9 mouse cellular contexts compared by ENCODE assay signal in genomic region chr16:10976202-10976631, GRCm38 (mm10).
DNase-seq lines count a peak whose midpoint lies in the region; ATAC-seq and TF ChIP-seq lines count a peak whose summit lies in the region.
"Had no signal": no experiment of that assay in that cellular context is flagged by ENCODE, and none has a peak within 500 bp of the region (broad histone marks: within the 10 kb centered on the region; RNA-seq: fewer than 3 reads in every experiment).

No protein-coding gene starts in this region.

- no peak overlapping the region for H3K4me3 ChIP-seq in spleen, adult 2 months (ENCODE audit: extremely low read depth, insufficient read depth, insufficient read length)
- no peak overlapping the region for H3K4me3 ChIP-seq in heart, embryonic 13.5 days
- no peak overlapping the region for H3K4me3 ChIP-seq in liver, embryonic 14.5 days (ENCODE audit: insufficient read depth in 1 of 2, low read depth in 2 of 2, low read length in 2 of 2)
- H3K4me3 ChIP-seq in stomach, postnatal 0 days (ENCODE audit: low read depth, low read length), result no peak overlapping the region
- H3K4me3 ChIP-seq in midbrain, embryonic 13.5 days (replicated peaks), result no peak overlapping the region
- H3K4me3 ChIP-seq: limb, embryonic 13.5 days had no signal

- WGBS in spleen, adult 2 months, result 34% methylated on average over 11 of the region's 11 CpGs
- 38% methylated on average over 11 of the region's 11 CpGs for WGBS in heart, embryonic 13.5 days
- WGBS in liver, embryonic 14.5 days (ENCODE audit: insufficient replicate concordance), result 36% methylated on average over 11 of the region's 11 CpGs
- WGBS in stomach, postnatal 0 days, result 67% methylated on average over 11 of the region's 11 CpGs
- WGBS in midbrain, embryonic 13.5 days, result 74% methylated on average over 11 of the region's 11 CpGs

- H3K9ac ChIP-seq in heart, embryonic 13.5 days, result peak overlapping the region; percentile 61; the same call in 1 of the 2 replicates
- H3K9ac ChIP-seq in liver, embryonic 14.5 days (replicated peaks), result no peak overlapping the region
- no peak overlapping the region for H3K9ac ChIP-seq in stomach, postnatal 0 days (ENCODE audit: low read length)
- H3K9ac ChIP-seq in midbrain, embryonic 13.5 days (replicated peaks), result no peak overlapping the region
- H3K9ac ChIP-seq: limb, embryonic 13.5 days had no signal

- TF ChIP-seq CTCF in spleen, adult 2 months (IDR thresholded peaks at IDR 0.05; ENCODE audit: extremely low read depth, insufficient read depth, insufficient read length, insufficient replicate concordance), result no peak
- TF ChIP-seq CTCF in liver, embryonic 14.5 days (IDR thresholded peaks at IDR 0.05; ENCODE audit: low read depth), result 0 out of 2 replicates have a peak, but pooled peaks have one; percentile 5
- TF ChIP-seq CTCF in stomach, postnatal 0 days (IDR thresholded peaks at IDR 0.05; ENCODE audit: low read depth), result no peak

- H3K4me2 ChIP-seq in heart, embryonic 13.5 days, result no peak overlapping the region
- no peak overlapping the region for H3K4me2 ChIP-seq in liver, embryonic 14.5 days (ENCODE audit: low read depth)
- H3K4me2 ChIP-seq in stomach, postnatal 0 days (replicated peaks; ENCODE audit: low read depth), result no peak overlapping the region
- H3K4me2 ChIP-seq in midbrain, embryonic 13.5 days (replicated peaks), result no peak overlapping the region
- H3K4me2 ChIP-seq: limb, embryonic 13.5 days had no signal

- H3K36me3 ChIP-seq in spleen, adult 2 months (ENCODE audit: control insufficient read depth, insufficient read depth, low read length), result no peaks in the 10 kb centered on the region
- peaks cover 19% of the 10 kb centered on the region for H3K36me3 ChIP-seq in heart, embryonic 13.5 days
- H3K36me3 ChIP-seq in liver, embryonic 14.5 days (replicated peaks; ENCODE audit: control insufficient read depth, insufficient read depth, low read depth), result no peaks in the 10 kb centered on the region
- no peaks in the 10 kb centered on the region for H3K36me3 ChIP-seq in stomach, postnatal 0 days (ENCODE audit: control insufficient read depth, insufficient read depth, low read length)
- no peaks in the 10 kb centered on the region; the same call in 1 of the 2 replicates for H3K36me3 ChIP-seq in midbrain, embryonic 13.5 days

- H3K27ac ChIP-seq in spleen, adult 2 months (ENCODE audit: insufficient read depth, low read length), result peak overlapping the region; percentile 65
- peak overlapping the region; percentile 55 for H3K27ac ChIP-seq in heart, embryonic 13.5 days (replicated peaks)
- H3K27ac ChIP-seq in liver, embryonic 14.5 days, result no peak overlapping the region
- peak overlapping the region; percentile 30; the same call in 1 of the 2 replicates for H3K27ac ChIP-seq in stomach, postnatal 0 days (replicated peaks)
- H3K27ac ChIP-seq in midbrain, embryonic 13.5 days, result no peak overlapping the region
- H3K27ac ChIP-seq: limb, embryonic 13.5 days had no signal

- no peaks in the 10 kb centered on the region for H3K27me3 ChIP-seq in spleen, adult 2 months (ENCODE audit: control insufficient read depth, insufficient read depth, low read length)
- H3K27me3 ChIP-seq in heart, embryonic 13.5 days (replicated peaks), result no peaks in the 10 kb centered on the region
- H3K27me3 ChIP-seq in liver, embryonic 14.5 days (ENCODE audit: control insufficient read depth, insufficient read depth, low read length), result no peaks in the 10 kb centered on the region
- H3K27me3 ChIP-seq in stomach, postnatal 0 days (ENCODE audit: control insufficient read depth, insufficient read depth, low read length), result no peaks in the 10 kb centered on the region
- no peaks in the 10 kb centered on the region for H3K27me3 ChIP-seq in midbrain, embryonic 13.5 days
- H3K27me3 ChIP-seq: limb, embryonic 13.5 days had no signal

- ATAC-seq in heart, embryonic 13.5 days (ENCODE audit: extremely low read depth, insufficient number of reproducible peaks, low FRiP score, low TSS enrichment), result no peak
- no peak for ATAC-seq in liver, embryonic 14.5 days (ENCODE audit: insufficient read depth)
- peak; percentile 11; the same call in 1 of the 2 replicates for ATAC-seq in stomach, postnatal 0 days (ENCODE audit: low FRiP score, low TSS enrichment)
- ATAC-seq in midbrain, embryonic 13.5 days, result no peak

- H3K4me1 ChIP-seq in spleen, adult 2 months (ENCODE audit: control insufficient read depth, insufficient read depth, insufficient read length), result peaks cover 32% of the 10 kb centered on the region; the same call in 1 of the 2 replicates
- peaks cover 48% of the 10 kb centered on the region for H3K4me1 ChIP-seq in heart, embryonic 13.5 days
- H3K4me1 ChIP-seq in liver, embryonic 14.5 days (replicated peaks; ENCODE audit: control insufficient read depth in 2 of 2, insufficient read depth in 2 of 2, low read length in 1 of 2), result peaks cover 0 to 26% of the 10 kb centered on the region in 2 experiments; a peak in 2 of 4 replicates
- H3K4me1 ChIP-seq in stomach, postnatal 0 days (replicated peaks; ENCODE audit: control insufficient read depth, insufficient read depth), result no peaks in the 10 kb centered on the region
- H3K4me1 ChIP-seq in midbrain, embryonic 13.5 days (replicated peaks), result 0 out of 2 replicates have a peak, but pooled peaks cover 12% of the 10 kb centered on the region

- no peaks in the 10 kb centered on the region for H3K9me3 ChIP-seq in heart, embryonic 13.5 days
- H3K9me3 ChIP-seq in liver, embryonic 14.5 days (ENCODE audit: control insufficient read depth, low read length), result no peaks in the 10 kb centered on the region
- H3K9me3 ChIP-seq in stomach, postnatal 0 days (ENCODE audit: control insufficient read depth, low read length), result no peaks in the 10 kb centered on the region
- no peaks in the 10 kb centered on the region for H3K9me3 ChIP-seq in midbrain, embryonic 13.5 days
- H3K9me3 ChIP-seq: limb, embryonic 13.5 days had no signal

- no peak for TF ChIP-seq POLR2A in spleen, adult 2 months (IDR thresholded peaks at IDR 0.05; ENCODE audit: low read depth, low read length)

- no peak for TF ChIP-seq EP300 in liver, embryonic 14.5 days (IDR thresholded peaks at IDR 0.05; ENCODE audit: low read depth)
- TF ChIP-seq EP300 in stomach, postnatal 0 days (optimal IDR thresholded peaks at IDR 0.05), result no peak

- peak; percentile 29 to 86 for DNase-seq in spleen, adult 2 months (ENCODE audit: low read depth in 1 of 2, low spot score in 2 of 2)
- no peak for DNase-seq in spleen, postnatal 4 days (ENCODE audit: low spot score in 2 of 2)
- DNase-seq in liver, embryonic 14.5 days (ENCODE audit: low read depth in 3 of 3, low spot score in 3 of 3), result no peak
- no peak for DNase-seq in stomach, postnatal 0 days (ENCODE audit: low spot score)
- DNase-seq in right cerebral cortex, postnatal 36 days (ENCODE audit: low spot score in 2 of 2), result no peak
- DNase-seq in left cerebral cortex, adult 18-20 months (ENCODE audit: low spot score in 2 of 2), result no peak

Comparison
In these comparisons a context has a peak if more than half of its experiments do, and no peak if none do; other contexts are left out.
1. DNase-seq: peak in spleen, adult 2 months (2 of 2); none in spleen, postnatal 4 days (0 of 2), liver, embryonic 14.5 days (0 of 3), stomach, postnatal 0 days (single experiment), right cerebral cortex, postnatal 36 days (0 of 2) and left cerebral cortex, adult 18-20 months (0 of 2).
2. H3K27ac ChIP-seq: peak in spleen, adult 2 months (single experiment), heart, embryonic 13.5 days (single experiment) and stomach, postnatal 0 days (single experiment); none in liver, embryonic 14.5 days (single experiment) and midbrain, embryonic 13.5 days (single experiment).